Mouse (Mus musculus): ENCODE data around the gene Gm17416. TPM values are rescaled to one million over a fixed set of nuclear protein-coding genes. Genes with fewer than 3 reads are reported as not detected.

Gm17416 gene
- 4.4 and 6.1 TPM in 2 replicates for polyA plus RNA-seq (2015; fragmentation: Nextera tagmentation; extraction: Ambion mirVana)

DNA sequence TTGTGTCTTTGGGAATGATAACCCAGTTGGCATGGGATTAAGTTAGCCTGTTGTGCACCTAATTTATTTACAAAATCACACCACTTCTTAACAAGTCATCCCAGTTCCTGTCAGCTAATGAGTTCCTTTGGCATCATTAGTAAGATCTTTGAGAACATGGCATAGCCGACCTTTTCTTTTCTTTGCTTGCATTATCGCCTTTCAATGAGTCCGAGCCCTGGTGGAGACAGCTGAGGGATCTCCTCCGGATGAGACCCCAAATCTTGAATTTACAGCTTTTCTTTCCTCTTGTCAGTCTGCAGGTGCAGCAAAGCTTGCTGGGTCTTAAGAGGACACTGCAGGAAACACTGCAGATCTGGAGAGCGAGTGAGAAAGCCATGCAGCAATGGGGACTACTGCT, at the start of gene Gm17416:
Gene Gm17416 (plus strand): TSS at position 301 of the 400 bp plus-strand sequence.
- Histone ChIP-seq H3K27me3 (ENCODE audit: insufficient read depth, low read length) (no peaks in the 10 kb centered on the region), H3K27ac (peak within 1 kb of the TSS; percentile 20), H3K9ac (ENCODE audit: low read depth, low read length) (no peak within 1 kb of the TSS), H3K4me2 (ENCODE audit: low read length) (no peak within 1 kb of the TSS), H3K36me3 (ENCODE audit: insufficient read depth, low read length) (no peaks in the 10 kb centered on the region), H3K4me3 (replicated peaks; ENCODE audit: low read depth, low read length) (no peak within 1 kb of the TSS), H3K4me1 (replicated peaks; ENCODE audit: insufficient read depth, low read length) (no peaks in the 10 kb centered on the region), H3K9me3 (replicated peaks; ENCODE audit: low read length) (no peaks in the 10 kb centered on the region)
- TF ChIP-seq CTCF (IDR thresholded peaks at IDR 0.05; ENCODE audit: low read depth) = no peak
- DNase-seq (ENCODE audit: low spot score) (no peak), ATAC-seq (replicated peaks; ENCODE audit: low FRiP score, low read depth) (no peak)
- WGBS = 80% methylated on average over 5 of the region's 5 CpGs

- no peaks in the 10 kb centered on the region for H3K36me3 ChIP-seq (ENCODE audit: insufficient read depth, low read length)
- no peaks in the 10 kb centered on the region for H3K27me3 ChIP-seq (ENCODE audit: insufficient read depth, low read length)
- ATAC-seq (replicated peaks; ENCODE audit: low FRiP score, low read depth) = peak; percentile 64
- TF ChIP-seq CTCF (IDR thresholded peaks at IDR 0.05; ENCODE audit: low read depth) = peak; percentile 65
- 22% methylated on average over 13 of the region's 13 CpGs for WGBS
- DNase-seq (ENCODE audit: low spot score) = peak; percentile 47
- H3K4me1 ChIP-seq (replicated peaks; ENCODE audit: insufficient read depth, low read length) = 0 out of 2 replicates have a peak, but pooled peaks cover 9% of the 10 kb centered on the region
- H3K9me3 ChIP-seq (replicated peaks; ENCODE audit: low read length) = no peaks in the 10 kb centered on the region
- no peak within 1 kb of the TSS for H3K4me2 ChIP-seq (ENCODE audit: low read length)
- H3K4me3 ChIP-seq (replicated peaks; ENCODE audit: low read depth, low read length) = no peak within 1 kb of the TSS
- H3K9ac ChIP-seq (ENCODE audit: low read depth, low read length) = no peak within 1 kb of the TSS
- 0 out of 2 replicates have a peak within 1 kb of the TSS, but pooled peaks have one; percentile 19 for H3K27ac ChIP-seq
These were observed 29.0 kb upstream of the Gm17416 start, which contains the start of gene Defb29 for GRCm38 (mm10) chr2:152539944-152540710. Gene Defb29 (minus strand): TSS chr2:152540098.

- Histone ChIP-seq H3K9me3 (replicated peaks; ENCODE audit: low read length) (no peaks in the 10 kb centered on the region), H3K4me1 (replicated peaks; ENCODE audit: insufficient read depth, low read length) (0 out of 2 replicates have a peak, but pooled peaks cover 9% of the 10 kb centered on the region), H3K4me2 (ENCODE audit: low read length) (no peak overlapping the region), H3K9ac (ENCODE audit: low read depth, low read length) (no peak overlapping the region), H3K27me3 (ENCODE audit: insufficient read depth, low read length) (no peaks in the 10 kb centered on the region), H3K36me3 (ENCODE audit: insufficient read depth, low read length) (no peaks in the 10 kb centered on the region), H3K27ac (no peak overlapping the region), H3K4me3 (replicated peaks; ENCODE audit: low read depth, low read length) (no peak overlapping the region)
- DNase-seq (ENCODE audit: low spot score) = no peak
- no peak for ATAC-seq (replicated peaks; ENCODE audit: low FRiP score, low read depth)
- TF ChIP-seq CTCF (IDR thresholded peaks at IDR 0.05; ENCODE audit: low read depth) = no peak
- 85% methylated on average over 9 of the region's 9 CpGs for WGBS
These were observed 27.2 kb upstream of the Gm17416 start for GRCm38 (mm10) chr2:152541979-152542378.

- WGBS = 74% methylated on average over 2 of the region's 2 CpGs
- Histone ChIP-seq H3K27ac (peak overlapping the region; percentile 31; the same call in 1 of the 2 replicates), H3K4me2 (ENCODE audit: low read length) (no peak overlapping the region), H3K4me1 (replicated peaks; ENCODE audit: insufficient read depth, low read length) (0 out of 2 replicates have a peak, but pooled peaks cover 9% of the 10 kb centered on the region), H3K9me3 (replicated peaks; ENCODE audit: low read length) (no peaks in the 10 kb centered on the region), H3K9ac (ENCODE audit: low read depth, low read length) (no peak overlapping the region), H3K27me3 (ENCODE audit: insufficient read depth, low read length) (no peaks in the 10 kb centered on the region), H3K36me3 (ENCODE audit: insufficient read depth, low read length) (no peaks in the 10 kb centered on the region), H3K4me3 (replicated peaks; ENCODE audit: low read depth, low read length) (no peak overlapping the region)
- peak; percentile 46 for TF ChIP-seq CTCF (IDR thresholded peaks at IDR 0.05; ENCODE audit: low read depth)
- no peak for DNase-seq (ENCODE audit: low spot score)
- ATAC-seq (replicated peaks; ENCODE audit: low FRiP score, low read depth) = no peak
These were observed 26.2 kb upstream of the Gm17416 start for GRCm38 (mm10) chr2:152542897-152543296.

GRCm38 (mm10) chr2:152543478-152543877, 25.7 kb upstream of the Gm17416 start:
- Histone ChIP-seq H3K4me1 (replicated peaks; ENCODE audit: insufficient read depth, low read length) (0 out of 2 replicates have a peak, but pooled peaks cover 9% of the 10 kb centered on the region), H3K9ac (ENCODE audit: low read depth, low read length) (no peak overlapping the region), H3K9me3 (replicated peaks; ENCODE audit: low read length) (no peaks in the 10 kb centered on the region), H3K4me3 (replicated peaks; ENCODE audit: low read depth, low read length) (no peak overlapping the region), H3K27ac (peak overlapping the region; percentile 50; the same call in 1 of the 2 replicates), H3K4me2 (ENCODE audit: low read length) (no peak overlapping the region), H3K27me3 (ENCODE audit: insufficient read depth, low read length) (no peaks in the 10 kb centered on the region), H3K36me3 (ENCODE audit: insufficient read depth, low read length) (no peaks in the 10 kb centered on the region)
- ATAC-seq (replicated peaks; ENCODE audit: low FRiP score, low read depth) (peak; percentile 41), DNase-seq (ENCODE audit: low spot score) (peak; percentile 36)
- TF ChIP-seq CTCF (IDR thresholded peaks at IDR 0.05; ENCODE audit: low read depth) = no peak
- WGBS = 38% methylated on average over 4 of the region's 4 CpGs

GRCm38 (mm10) chr2:152544691-152545090, 24.4 kb upstream of the Gm17416 start:
- Histone ChIP-seq H3K9me3 (replicated peaks; ENCODE audit: low read length) (no peaks in the 10 kb centered on the region), H3K4me2 (ENCODE audit: low read length) (no peak overlapping the region), H3K27me3 (ENCODE audit: insufficient read depth, low read length) (no peaks in the 10 kb centered on the region), H3K9ac (ENCODE audit: low read depth, low read length) (no peak overlapping the region), H3K4me1 (replicated peaks; ENCODE audit: insufficient read depth, low read length) (0 out of 2 replicates have a peak, but pooled peaks cover 6% of the 10 kb centered on the region), H3K4me3 (replicated peaks; ENCODE audit: low read depth, low read length) (no peak overlapping the region), H3K27ac (no peak overlapping the region; the same call in 1 of the 2 replicates), H3K36me3 (ENCODE audit: insufficient read depth, low read length) (no peaks in the 10 kb centered on the region)
- TF ChIP-seq CTCF (IDR thresholded peaks at IDR 0.05; ENCODE audit: low read depth) = peak; percentile 95
- WGBS = 10% methylated on average over 4 of the region's 4 CpGs
- ATAC-seq (replicated peaks; ENCODE audit: low FRiP score, low read depth) = peak; percentile 74
- peak; percentile 93 for DNase-seq (ENCODE audit: low spot score)
